Mouse (Mus musculus): ENCODE measurements at regions not wholly inside any gene's neighbourhood (a gene's known extent, or its start where the extent isn't known, plus 50 kb on each side); places are given as distances from the start of the nearest gene placed in this dataset.
A peak's percentile ranks its signal among the peaks of the same experiment; 100 is the strongest.

- no peak for DNase-seq
- H3K27ac ChIP-seq (ENCODE audit: low read depth) = no peak overlapping the region
Observed at GRCm38 (mm10) chr1:69470614-69471250, 216.3 kb downstream of the Ikzf2 start.

GRCm38 (mm10) chr1:69469158-69469901 is 217.7 kb downstream of the Ikzf2 start:
- Histone ChIP-seq H3K9me3 (ENCODE audit: low read length) (no peaks in the 10 kb centered on the region), H3K4me2 (ENCODE audit: low read depth, low read length) (no peak overlapping the region), H3K27me3 (ENCODE audit: insufficient read depth, low read length) (no peaks in the 10 kb centered on the region), H3K4me3 (ENCODE audit: low read depth, low read length) (no peak overlapping the region), H3K27ac (ENCODE audit: low read depth) (no peak overlapping the region), H3K4me1 (ENCODE audit: insufficient read depth) (no peaks in the 10 kb centered on the region), H3K36me3 (replicated peaks; ENCODE audit: insufficient read depth, low read length) (no peaks in the 10 kb centered on the region), H3K9ac (replicated peaks) (no peak overlapping the region)
- no peak for ATAC-seq
- WGBS (ENCODE audit: insufficient replicate concordance) = 72% methylated on average over 8 of the region's 8 CpGs
- no peak for DNase-seq
- TF ChIP-seq CTCF (IDR thresholded peaks at IDR 0.05; ENCODE audit: low read depth) (no peak), EP300 (IDR thresholded peaks at IDR 0.05; ENCODE audit: low read depth) (no peak)

More at GRCm38 (mm10) chr1:69470614-69471250, 216.3 kb downstream of the Ikzf2 start:
- Histone ChIP-seq H3K4me1 (ENCODE audit: insufficient read depth) (no peaks in the 10 kb centered on the region), H3K27me3 (ENCODE audit: insufficient read depth, low read length) (no peaks in the 10 kb centered on the region), H3K9ac (replicated peaks) (no peak overlapping the region), H3K4me2 (ENCODE audit: low read depth, low read length) (no peak overlapping the region), H3K36me3 (replicated peaks; ENCODE audit: insufficient read depth, low read length) (no peaks in the 10 kb centered on the region), H3K4me3 (ENCODE audit: low read depth, low read length) (no peak overlapping the region), H3K9me3 (ENCODE audit: low read length) (no peaks in the 10 kb centered on the region)
- TF ChIP-seq EP300 (IDR thresholded peaks at IDR 0.05; ENCODE audit: low read depth) (no peak), CTCF (IDR thresholded peaks at IDR 0.05; ENCODE audit: low read depth) (no peak)
- peak; percentile 85 for ATAC-seq
- WGBS (ENCODE audit: insufficient replicate concordance) = 61% methylated on average over 4 of the region's 4 CpGs

- Histone ChIP-seq H3K9me3 (ENCODE audit: low read length) (no peaks in the 10 kb centered on the region), H3K4me1 (ENCODE audit: insufficient read depth) (no peaks in the 10 kb centered on the region), H3K4me2 (ENCODE audit: low read depth, low read length) (no peak overlapping the region), H3K9ac (replicated peaks) (no peak overlapping the region), H3K27ac (ENCODE audit: low read depth) (no peak overlapping the region), H3K4me3 (ENCODE audit: low read depth, low read length) (no peak overlapping the region), H3K36me3 (replicated peaks; ENCODE audit: insufficient read depth, low read length) (no peaks in the 10 kb centered on the region), H3K27me3 (ENCODE audit: insufficient read depth, low read length) (no peaks in the 10 kb centered on the region)
- DNase-seq (no peak), ATAC-seq (no peak)
- WGBS (ENCODE audit: insufficient replicate concordance) = 54% methylated on average over 5 of the region's 5 CpGs
- TF ChIP-seq EP300 (IDR thresholded peaks at IDR 0.05; ENCODE audit: low read depth) (no peak; the same call in 1 of the 2 replicates), CTCF (IDR thresholded peaks at IDR 0.05; ENCODE audit: low read depth) (no peak)
Observed at GRCm38 (mm10) chr1:69466534-69467275, 220.3 kb downstream of the Ikzf2 start.

GRCm38 (mm10) chr1:69461191-69461590 is 225.9 kb downstream of the Ikzf2 start:
- TF ChIP-seq CTCF (IDR thresholded peaks at IDR 0.05; ENCODE audit: low read depth) = no peak
- no peak for TF ChIP-seq EP300 (IDR thresholded peaks at IDR 0.05; ENCODE audit: low read depth)
- ATAC-seq (no peak), DNase-seq (no peak)
- no peaks in the 10 kb centered on the region for H3K36me3 ChIP-seq (replicated peaks; ENCODE audit: insufficient read depth, low read length)
- no peaks in the 10 kb centered on the region for H3K27me3 ChIP-seq (ENCODE audit: insufficient read depth, low read length)
- H3K9me3 ChIP-seq (ENCODE audit: low read length) = no peaks in the 10 kb centered on the region
- no peak overlapping the region for H3K9ac ChIP-seq (replicated peaks)
- H3K4me3 ChIP-seq (ENCODE audit: low read depth, low read length) = no peak overlapping the region
- H3K27ac ChIP-seq (ENCODE audit: low read depth) = no peak overlapping the region
- H3K4me1 ChIP-seq (ENCODE audit: insufficient read depth) = no peaks in the 10 kb centered on the region
- 82% methylated on average over 3 of the region's 3 CpGs for WGBS (ENCODE audit: insufficient replicate concordance)
- no peak overlapping the region for H3K4me2 ChIP-seq (ENCODE audit: low read depth, low read length)

GRCm38 (mm10) chr1:69459899-69460298 is 227.1 kb downstream of the Ikzf2 start:
- TF ChIP-seq CTCF (IDR thresholded peaks at IDR 0.05; ENCODE audit: low read depth) (no peak), EP300 (IDR thresholded peaks at IDR 0.05; ENCODE audit: low read depth) (no peak)
- Histone ChIP-seq H3K27me3 (ENCODE audit: insufficient read depth, low read length) (no peaks in the 10 kb centered on the region), H3K4me1 (ENCODE audit: insufficient read depth) (no peaks in the 10 kb centered on the region)

GRCm38 (mm10) chr1:69457471-69457870 is 229.6 kb downstream of the Ikzf2 start:
- no peaks in the 10 kb centered on the region for H3K9me3 ChIP-seq (ENCODE audit: low read length)
- no peak for DNase-seq
- H3K36me3 ChIP-seq (replicated peaks; ENCODE audit: insufficient read depth, low read length) = no peaks in the 10 kb centered on the region
- no peak overlapping the region for H3K9ac ChIP-seq (replicated peaks)
- TF ChIP-seq EP300 (IDR thresholded peaks at IDR 0.05; ENCODE audit: low read depth) (no peak), CTCF (IDR thresholded peaks at IDR 0.05; ENCODE audit: low read depth) (no peak)
- no peak overlapping the region for H3K4me3 ChIP-seq (ENCODE audit: low read depth, low read length)
- H3K27me3 ChIP-seq (ENCODE audit: insufficient read depth, low read length) = no peaks in the 10 kb centered on the region
- H3K4me1 ChIP-seq (ENCODE audit: insufficient read depth) = no peaks in the 10 kb centered on the region
- ATAC-seq = no peak
- H3K4me2 ChIP-seq (ENCODE audit: low read depth, low read length) = no peak overlapping the region
- no peak overlapping the region for H3K27ac ChIP-seq (ENCODE audit: low read depth)

More at GRCm38 (mm10) chr1:69459899-69460298, 227.1 kb downstream of the Ikzf2 start:
- Histone ChIP-seq H3K4me3 (ENCODE audit: low read depth, low read length) (no peak overlapping the region), H3K4me2 (ENCODE audit: low read depth, low read length) (no peak overlapping the region), H3K9ac (replicated peaks) (no peak overlapping the region), H3K36me3 (replicated peaks; ENCODE audit: insufficient read depth, low read length) (no peaks in the 10 kb centered on the region), H3K9me3 (ENCODE audit: low read length) (no peaks in the 10 kb centered on the region), H3K27ac (ENCODE audit: low read depth) (no peak overlapping the region)
- ATAC-seq (no peak), DNase-seq (no peak)
